Mouse (Mus musculus) hindbrain, postnatal 0 days (tissue): ENCODE results near the gene Arhgap9. TPM values are rescaled to one million over a fixed set of nuclear protein-coding genes. Genes with fewer than 3 reads are reported as not detected.

Experiments
- ATAC-seq: fragments of 200-750 bp; cut with Nextera tagmentation; 2 replicates; pipeline ENCODE4 v1.8.0; 2017; ENCODE audit warnings: mild to moderate bottlenecking, moderate TSS enrichment, moderate library complexity
- DNase-seq: peaks from one replicate; pipeline ENCODE4 v3.0.0-alpha.2; 2015; ENCODE audit warnings: low spot score
- H3K27ac ChIP-seq: fragments of 300-500 bp; sonication (generic); 2 replicates; pipeline ENCODE4 v1.5.1; 2014; ENCODE audit warnings: mild to moderate bottlenecking
- H3K27me3 ChIP-seq: fragments of 300-500 bp; sonication (generic); 2 replicates; pipeline ENCODE4 v1.6.1; 2014; ENCODE audit warnings: low read length, mixed read lengths; ENCODE audit not compliant: insufficient read depth
- H3K36me3 ChIP-seq: fragments of 300-500 bp; sonication (generic); 2 replicates; pipeline ENCODE4 v1.6.1; 2014; ENCODE audit warnings: low read length, mixed read lengths; ENCODE audit not compliant: insufficient read depth
- H3K4me1 ChIP-seq: fragments of 300-500 bp; sonication (generic); 2 replicates; pipeline ENCODE4 v1.6.1; 2014; ENCODE audit warnings: antibody characterized with exemption, low read length, mixed read lengths; ENCODE audit not compliant: insufficient read depth
- H3K4me2 ChIP-seq: fragments of 300-500 bp; sonication (generic); 2 replicates; pipeline ENCODE4 v1.6.1; 2014; ENCODE audit warnings: low read depth, mild to moderate bottlenecking, low read length, moderate library complexity, mixed read lengths
- H3K4me3 ChIP-seq: fragments of 300-500 bp; sonication (generic); 2 replicates; pipeline ENCODE4 v1.5.1; 2014; ENCODE audit warnings: low read length
- H3K9ac ChIP-seq: fragments of 300-500 bp; sonication (generic); replicated peaks from 2 replicates; pipeline ENCODE4 v1.6.1; 2014; ENCODE audit warnings: mild to moderate bottlenecking, low read length, moderate library complexity, mixed read lengths
- H3K9me3 ChIP-seq: fragments of 300-500 bp; sonication (generic); 2 replicates; pipeline ENCODE4 v1.6.1; 2016; ENCODE audit warnings: low read length, mixed read lengths
- CTCF ChIP-seq: IDR thresholded peaks from 2 replicates; pipeline ENCODE4 v1.5.1; 2016; ENCODE audit warnings: antibody characterized with exemption, control low read depth, low read depth
- WGBS: fragments of 180-500 bp; shearing (Covaris S2); extraction: QIAGEN DNeasy Blood & Tissue Kit; methylation state at CpG from one replicate; pipeline ENCODE4 v1.1.7; 2014; 5-methylcytosine and 5-hydroxymethylcytosine counted together
- polyA plus RNA-seq: library from polyadenylated mRNA; unstranded; fragments of >200 nt; fragmentation: Nextera tagmentation; extraction: Ambion mirVana; gene quantifications from 2 replicates; pipeline ENCODE4 v1.2.1, GENCODE M21; 2015
- total RNA-seq: library from RNA; depleted of rRNA; stranded (reverse); fragments of >200 nt; gene quantifications from 2 replicates; pipeline ENCODE4 v1.2.3, GENCODE M21; 2014; rRNA removed

Arhgap9 gene
- total RNA-seq (1.0 and 1.5 TPM in 2 replicates), polyA plus RNA-seq (1.2 and 1.3 TPM in 2 replicates)

- Histone ChIP-seq H3K27ac (no peak within 1 kb of the TSS), H3K4me1 (no peaks in the 10 kb centered on the region), H3K4me2 (no peak within 1 kb of the TSS), H3K36me3 (no peaks in the 10 kb centered on the region), H3K4me3 (no peak within 1 kb of the TSS), H3K9ac (no peak within 1 kb of the TSS), H3K27me3 (peaks cover 27% of the 10 kb centered on the region), H3K9me3 (no peaks in the 10 kb centered on the region)
- 67% methylated on average over 3 of the region's 3 CpGs for WGBS
- ATAC-seq = no peak
- no peak for TF ChIP-seq CTCF
- DNase-seq = no peak
Measured at GRCm38 (mm10) chr10:127321621-127322020, at the start of gene Arhgap9. Arhgap9 (plus strand) TSS chr10:127321964.

GRCm38 (mm10) chr10:127272371-127272770, 49.4 kb upstream of the Arhgap9 start:
- DNase-seq (no peak), ATAC-seq (no peak)
- no peak overlapping the region for H3K4me3 ChIP-seq
- H3K36me3 ChIP-seq = peaks cover 62% of the 10 kb centered on the region; the same call in 1 of the 2 replicates
- no peak overlapping the region for H3K27ac ChIP-seq
- WGBS = 95% methylated on average over 5 of the region's 5 CpGs
- H3K9me3 ChIP-seq = no peaks in the 10 kb centered on the region
- H3K4me1 ChIP-seq = peaks cover 7% of the 10 kb centered on the region; the same call in 1 of the 2 replicates
- no peak overlapping the region for H3K9ac ChIP-seq
- no peak for TF ChIP-seq CTCF
- no peak overlapping the region for H3K4me2 ChIP-seq
- H3K27me3 ChIP-seq = no peaks in the 10 kb centered on the region

- Histone ChIP-seq H3K36me3 (peaks cover 65% of the 10 kb centered on the region), H3K9me3 (no peaks in the 10 kb centered on the region), H3K4me1 (no peaks in the 10 kb centered on the region), H3K4me2 (no peak overlapping the region), H3K27me3 (no peaks in the 10 kb centered on the region), H3K27ac (no peak overlapping the region), H3K9ac (no peak overlapping the region), H3K4me3 (no peak overlapping the region)
- no peak for TF ChIP-seq CTCF
- 88% methylated on average over 11 of the region's 11 CpGs for WGBS
- ATAC-seq = no peak
- no peak for DNase-seq
Measured at GRCm38 (mm10) chr10:127274261-127275022, 47.3 kb upstream of the Arhgap9 start.

- no peaks in the 10 kb centered on the region for H3K4me1 ChIP-seq
- no peak for ATAC-seq
- WGBS = 100% methylated on average over 2 of the region's 2 CpGs
Measured at GRCm38 (mm10) chr10:127279730-127280129, 42.0 kb upstream of the Arhgap9 start.

GRCm38 (mm10) chr10:127281316-127281715, 40.4 kb upstream of the Arhgap9 start:
- Histone ChIP-seq H3K4me3 (no peak overlapping the region), H3K4me2 (no peak overlapping the region), H3K36me3 (peaks cover 62% of the 10 kb centered on the region), H3K9ac (no peak overlapping the region), H3K9me3 (no peaks in the 10 kb centered on the region), H3K27me3 (no peaks in the 10 kb centered on the region), H3K27ac (no peak overlapping the region), H3K4me1 (peaks cover 2% of the 10 kb centered on the region; the same call in 1 of the 2 replicates)
- TF ChIP-seq CTCF = no peak
- no peak for DNase-seq
- WGBS = 64% methylated on average over 8 of the region's 8 CpGs
- no peak for ATAC-seq

More at GRCm38 (mm10) chr10:127279730-127280129, 42.0 kb upstream of the Arhgap9 start:
- H3K4me2 ChIP-seq = no peak overlapping the region
- TF ChIP-seq CTCF = peak; percentile 26; the same call in 1 of the 2 replicates
- DNase-seq = no peak
- H3K27ac ChIP-seq = no peak overlapping the region
- no peak overlapping the region for H3K4me3 ChIP-seq
- H3K9me3 ChIP-seq = no peaks in the 10 kb centered on the region
- H3K9ac ChIP-seq = no peak overlapping the region
- H3K36me3 ChIP-seq = peaks cover 71% of the 10 kb centered on the region
- H3K27me3 ChIP-seq = no peaks in the 10 kb centered on the region

GRCm38 (mm10) chr10:127282620-127283215, 39.0 kb upstream of the Arhgap9 start:
- DNase-seq = no peak
- no peak overlapping the region for H3K9ac ChIP-seq
- H3K4me2 ChIP-seq = no peak overlapping the region
- no peak overlapping the region for H3K27ac ChIP-seq
- ATAC-seq = no peak
- H3K36me3 ChIP-seq = peaks cover 49% of the 10 kb centered on the region
- H3K9me3 ChIP-seq = no peaks in the 10 kb centered on the region
- no peak for TF ChIP-seq CTCF
- WGBS = 80% methylated on average over 13 of the region's 13 CpGs
- no peak overlapping the region for H3K4me3 ChIP-seq
- no peaks in the 10 kb centered on the region for H3K27me3 ChIP-seq
- peaks cover 16% of the 10 kb centered on the region for H3K4me1 ChIP-seq

- no peak overlapping the region for H3K4me3 ChIP-seq
- H3K27me3 ChIP-seq = no peaks in the 10 kb centered on the region
- DNase-seq (no peak), ATAC-seq (no peak)
- no peak for TF ChIP-seq CTCF
- H3K27ac ChIP-seq = no peak overlapping the region
- H3K9me3 ChIP-seq = no peaks in the 10 kb centered on the region
- peaks cover 18% of the 10 kb centered on the region for H3K4me1 ChIP-seq
- no peak overlapping the region for H3K4me2 ChIP-seq
- no peak overlapping the region for H3K9ac ChIP-seq
- peaks cover 40% of the 10 kb centered on the region for H3K36me3 ChIP-seq
- 79% methylated on average over 7 of the region's 7 CpGs for WGBS
Measured at GRCm38 (mm10) chr10:127284105-127284622, 37.6 kb upstream of the Arhgap9 start.
